Mouse (Mus musculus): ENCODE measurements around the gene Cop1. TPM values are rescaled to one million over a fixed set of nuclear protein-coding genes. Genes with fewer than 3 reads are reported as not detected.

Gene Cop1
- polyA plus RNA-seq, 1 experiment from 2014 or later = 12.7 TPM

DNA sequence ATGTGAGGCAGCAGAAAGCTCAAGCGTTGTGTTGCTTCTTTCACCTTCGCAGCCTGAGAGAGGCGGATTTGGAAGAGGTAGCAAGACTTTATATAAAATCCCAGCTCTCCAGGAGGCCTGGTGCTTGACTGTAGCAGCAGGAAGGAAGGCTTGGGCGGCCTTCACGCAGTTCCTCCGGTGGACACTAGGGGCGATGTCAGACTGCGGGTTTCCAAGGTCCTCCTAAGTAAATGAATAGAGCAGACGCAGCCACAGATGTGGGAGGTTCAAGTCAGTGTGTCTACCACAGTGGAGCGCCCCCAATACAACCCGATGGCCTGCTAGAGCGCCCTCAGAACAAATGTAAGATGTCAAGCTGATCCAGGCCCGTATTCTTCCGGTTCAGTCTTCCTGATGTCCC is 157.9 kb downstream of the Cop1 start:
- ATAC-seq = peak; percentile 24; the same call in 1 of the 2 replicates
- H3K36me3 ChIP-seq (ENCODE audit: control insufficient read depth, insufficient read depth, low read length) = no peaks in the 10 kb centered on the region
- no peaks in the 10 kb centered on the region for H3K27me3 ChIP-seq (replicated peaks; ENCODE audit: control insufficient read depth, insufficient read depth, low read length)
- WGBS = 23% methylated on average over 14 of the region's 14 CpGs
- peaks cover 12% of the 10 kb centered on the region for H3K4me1 ChIP-seq (ENCODE audit: control insufficient read depth, insufficient read depth, low read depth, low read length)
- no peak overlapping the region for H3K9ac ChIP-seq (ENCODE audit: low read depth, low read length)
- H3K9me3 ChIP-seq (ENCODE audit: control insufficient read depth, low read length) = no peaks in the 10 kb centered on the region
- no peak overlapping the region for H3K4me2 ChIP-seq (ENCODE audit: low read length)
- no peak overlapping the region for H3K27ac ChIP-seq (ENCODE audit: low read depth, low read length)
- no peak overlapping the region for H3K4me3 ChIP-seq (ENCODE audit: low read length)

GRCm38 (mm10) chr1:159392667-159393066 is 160.5 kb downstream of the Cop1 start:
- H3K27ac ChIP-seq (ENCODE audit: low read depth, low read length) = no peak overlapping the region
- H3K4me3 ChIP-seq (ENCODE audit: low read length) = no peak overlapping the region
- 49% methylated on average over 8 of the region's 8 CpGs for WGBS
- no peak for ATAC-seq
- no peak overlapping the region for H3K9ac ChIP-seq (ENCODE audit: low read depth, low read length)
- H3K4me2 ChIP-seq (ENCODE audit: low read length) = no peak overlapping the region
- no peaks in the 10 kb centered on the region for H3K27me3 ChIP-seq (replicated peaks; ENCODE audit: control insufficient read depth, insufficient read depth, low read length)
- no peaks in the 10 kb centered on the region for H3K36me3 ChIP-seq (ENCODE audit: control insufficient read depth, insufficient read depth, low read length)
- H3K4me1 ChIP-seq (ENCODE audit: control insufficient read depth, insufficient read depth, low read depth, low read length) = peaks cover 12% of the 10 kb centered on the region
- H3K9me3 ChIP-seq (ENCODE audit: control insufficient read depth, low read length) = no peaks in the 10 kb centered on the region

DNA sequence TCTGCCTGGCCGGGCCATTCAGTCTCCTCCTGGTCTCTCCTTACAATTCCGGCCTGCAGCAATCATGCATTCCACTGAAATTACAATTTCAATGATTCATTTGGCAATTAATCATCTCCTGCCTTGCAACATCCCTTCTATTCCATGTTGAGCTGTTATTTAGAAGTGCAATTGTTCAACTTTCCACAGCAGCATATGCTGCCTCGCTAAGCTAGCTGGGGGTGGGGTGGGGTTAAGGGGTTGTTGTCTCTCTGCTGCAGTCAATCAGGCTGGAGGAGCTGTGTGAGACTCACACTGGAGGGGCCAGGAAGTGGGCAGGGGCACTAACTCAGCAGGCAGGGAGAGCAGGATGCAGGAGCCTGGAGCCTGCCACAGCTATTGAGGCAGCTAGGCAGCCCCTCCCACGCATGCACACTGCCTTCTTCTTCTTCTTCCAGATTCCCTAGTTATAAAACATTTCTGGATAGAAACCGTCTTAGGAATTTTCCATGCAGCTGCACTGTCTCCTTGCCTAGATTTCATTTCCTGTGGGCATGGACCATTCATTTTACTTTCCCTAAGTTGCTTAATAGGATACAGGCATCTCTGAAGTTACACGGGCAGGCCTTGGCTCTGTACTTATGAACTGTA is 161.1 kb downstream of the Cop1 start:
- Histone ChIP-seq H3K4me1 (ENCODE audit: control insufficient read depth, insufficient read depth, low read depth, low read length) (peaks cover 12% of the 10 kb centered on the region), H3K4me3 (ENCODE audit: low read length) (no peak overlapping the region), H3K36me3 (ENCODE audit: control insufficient read depth, insufficient read depth, low read length) (no peaks in the 10 kb centered on the region), H3K9me3 (ENCODE audit: control insufficient read depth, low read length) (no peaks in the 10 kb centered on the region), H3K9ac (ENCODE audit: low read depth, low read length) (no peak overlapping the region), H3K4me2 (ENCODE audit: low read length) (no peak overlapping the region), H3K27me3 (replicated peaks; ENCODE audit: control insufficient read depth, insufficient read depth, low read length) (no peaks in the 10 kb centered on the region), H3K27ac (ENCODE audit: low read depth, low read length) (no peak overlapping the region)
- 0 out of 2 replicates have a peak, but pooled peaks have one; percentile 32 for ATAC-seq
- WGBS = 25% methylated on average over 6 of the region's 6 CpGs

DNA sequence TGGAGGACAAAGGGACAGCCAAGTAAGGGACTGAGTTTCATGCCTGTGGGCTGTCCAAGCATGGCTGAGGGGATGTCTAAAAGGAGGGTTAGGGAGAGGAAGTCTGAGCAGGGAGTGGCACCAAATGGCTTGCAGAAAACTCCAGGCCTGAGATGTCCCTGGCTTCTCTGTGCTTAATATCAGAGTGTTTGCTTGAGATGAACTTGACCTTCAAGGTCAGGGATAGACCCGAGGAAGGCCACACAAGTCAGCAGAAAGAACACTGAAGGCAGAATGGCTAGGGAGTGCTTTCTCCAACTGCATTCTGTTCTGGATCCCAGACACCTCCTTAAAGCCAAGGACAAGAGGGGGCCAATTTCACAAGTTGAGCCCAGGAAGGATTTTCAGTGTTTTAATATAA is 161.8 kb downstream of the Cop1 start:
- ATAC-seq = no peak
- Histone ChIP-seq H3K4me1 (ENCODE audit: control insufficient read depth, insufficient read depth, low read depth, low read length) (peaks cover 6% of the 10 kb centered on the region), H3K36me3 (ENCODE audit: control insufficient read depth, insufficient read depth, low read length) (no peaks in the 10 kb centered on the region), H3K27ac (ENCODE audit: low read depth, low read length) (no peak overlapping the region), H3K4me2 (ENCODE audit: low read length) (no peak overlapping the region), H3K9ac (ENCODE audit: low read depth, low read length) (no peak overlapping the region; the same call in 1 of the 2 replicates), H3K4me3 (ENCODE audit: low read length) (no peak overlapping the region), H3K27me3 (replicated peaks; ENCODE audit: control insufficient read depth, insufficient read depth, low read length) (no peaks in the 10 kb centered on the region), H3K9me3 (ENCODE audit: control insufficient read depth, low read length) (no peaks in the 10 kb centered on the region)
- WGBS = 58% methylated on average over 1 of the region's 1 CpGs

DNA sequence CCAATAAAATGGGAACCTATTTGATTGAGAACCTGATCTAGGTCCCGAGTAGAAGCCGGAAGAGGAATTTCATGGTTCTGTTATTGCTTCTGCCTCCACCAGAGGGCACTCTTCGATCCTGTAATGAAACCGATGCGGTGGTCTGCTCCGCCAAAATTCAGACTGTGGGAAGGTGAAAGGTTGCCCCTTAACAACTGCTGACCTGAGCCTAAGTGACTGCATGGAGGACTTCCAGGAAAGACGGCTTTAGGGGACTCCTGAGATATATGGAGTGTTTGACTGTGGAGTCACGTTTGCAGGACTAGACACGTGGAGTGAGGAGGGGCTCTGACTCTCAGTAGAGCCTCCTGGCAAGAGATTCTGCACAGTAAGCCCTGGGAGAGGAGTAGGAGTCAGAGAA is 164.4 kb downstream of the Cop1 start:
- WGBS = 7% methylated on average over 9 of the region's 9 CpGs

More for the DNA sequence above, 164.4 kb downstream of the Cop1 start:
- H3K4me3 ChIP-seq (ENCODE audit: low read length) = peak overlapping the region; percentile 19; the same call in 1 of the 2 replicates
- H3K4me2 ChIP-seq (ENCODE audit: low read length) = peak overlapping the region; percentile 51
- no peak overlapping the region for H3K9ac ChIP-seq (ENCODE audit: low read depth, low read length)
- H3K4me1 ChIP-seq (ENCODE audit: control insufficient read depth, insufficient read depth, low read depth, low read length) = peaks cover 6% of the 10 kb centered on the region
- no peak overlapping the region for H3K27ac ChIP-seq (ENCODE audit: low read depth, low read length)
- peak; percentile 50; the same call in 1 of the 2 replicates for ATAC-seq
- no peaks in the 10 kb centered on the region for H3K9me3 ChIP-seq (ENCODE audit: control insufficient read depth, low read length)
- no peaks in the 10 kb centered on the region for H3K36me3 ChIP-seq (ENCODE audit: control insufficient read depth, insufficient read depth, low read length)
- no peaks in the 10 kb centered on the region for H3K27me3 ChIP-seq (replicated peaks; ENCODE audit: control insufficient read depth, insufficient read depth, low read length)

Small RNAs within 50 kb of the gene (microRNA-seq; reads per million reads assigned to microRNA genes)
- gene Mir1843b = 60.0 reads per million, percentile 43 among the genes with 10 or more reads in this experiment
